Mouse (Mus musculus) myocyte (in vitro differentiated cells): Measurements from ENCODE around the gene Tnip1.

Experiments
- POLR2AphosphoS2 ChIP-seq: IDR thresholded peaks from one replicate; pipeline ENCODE4 v1.6.1; 2011; ENCODE audit warnings: low read depth, control low read depth; ENCODE audit not compliant: insufficient read length
- USF1 ChIP-seq: IDR thresholded peaks from one replicate; pipeline ENCODE4 v1.6.1; 2011; ENCODE audit warnings: low read depth, mild to moderate bottlenecking, control low read depth, moderate library complexity

- TF ChIP-seq USF1 (no peak), POLR2AphosphoS2 (no peak)
These were observed 796 bp downstream of the Tnip1 start for GRCm38 (mm10) chr11:54961921-54962320.
